Mouse (Mus musculus): ENCODE measurements around the gene Ywhag.

GRCm38 (mm10) chr5:135932359-135932758 is 2.1 kb downstream of the Ywhag start:
- no peak for TF ChIP-seq CTCF (IDR thresholded peaks at IDR 0.05; ENCODE audit: borderline replicate concordance, control insufficient read depth, extremely low read depth, insufficient read depth, low read length, poor library complexity)
- TF ChIP-seq POLR2A (IDR thresholded peaks at IDR 0.05; ENCODE audit: control insufficient read depth, extremely low read depth, insufficient read depth, low read length, poor library complexity), result no peak
